Mouse (Mus musculus): ENCODE data around the gene Arhgap4. TPM values are rescaled to one million over a fixed set of nuclear protein-coding genes. Genes with fewer than 3 reads are reported as not detected.

Gene Arhgap4
- polyA plus RNA-seq (2012; rRNA removed; ENCODE audit: low replicate concordance): 13.0 and 26.2 TPM in 2 replicates

GRCm38 (mm10) chrX:73921823-73922549 is at the start of gene Arhgap4, which contains the start of gene Naa10:
TSS of gene Arhgap4 (minus strand) at chrX:73921870.
TSS of gene Naa10 (minus strand) at chrX:73921944.

GRCm38 (mm10) chrX:73966248-73967176 is 44.8 kb upstream of the Arhgap4 start, which contains the start of gene Hcfc1:
TSS of gene Hcfc1 (minus strand) at chrX:73966357.

GRCm38 (mm10) chrX:73930402-73931062 is 8.9 kb upstream of the Arhgap4 start, which contains the start of gene Renbp:
TSS of gene Renbp (minus strand) at chrX:73930850.

GRCm38 (mm10) chrX:73895719-73896118 is 26.0 kb downstream of the Arhgap4 start, which contains the start of gene L1cam:
TSS of gene L1cam (minus strand) at chrX:73896105.

GRCm38 (mm10) chrX:73891551-73892152 is 30.0 kb downstream of the Arhgap4 start, which contains the start of gene Avpr2:
TSS of gene Avpr2 (plus strand) at chrX:73892102.

Other genes with a start within 250 kb of the Arhgap4 start
- 267 and 893 TPM in 2 replicates for gene Slc6a8, start 248.7 kb downstream of the Arhgap4 start, polyA plus RNA-seq (2012; rRNA removed; ENCODE audit: low replicate concordance)
- gene Bcap31, start 205.7 kb downstream of the Arhgap4 start, polyA plus RNA-seq (2012; rRNA removed; ENCODE audit: low replicate concordance): 20.5 and 29.9 TPM in 2 replicates
- 59.1 and 133 TPM in 2 replicates for gene Abcd1, start 205.3 kb downstream of the Arhgap4 start, polyA plus RNA-seq (2012; rRNA removed; ENCODE audit: low replicate concordance)
- 0.17 and 0.67 TPM in 2 replicates for gene Plxnb3, start 164.8 kb downstream of the Arhgap4 start, polyA plus RNA-seq (2012; rRNA removed; ENCODE audit: low replicate concordance)
- gene Srpk3, start 147.5 kb downstream of the Arhgap4 start, polyA plus RNA-seq (2012; rRNA removed; ENCODE audit: low replicate concordance): 3.5 and 6.0 TPM in 2 replicates
- 111 and 121 TPM in 2 replicates for gene Idh3g, start 135.0 kb downstream of the Arhgap4 start, polyA plus RNA-seq (2012; rRNA removed; ENCODE audit: low replicate concordance)
- gene Ssr4, start 134.8 kb downstream of the Arhgap4 start, polyA plus RNA-seq (2012; rRNA removed; ENCODE audit: low replicate concordance): 251 and 470 TPM in 2 replicates
- gene Pdzd4, start 96.9 kb downstream of the Arhgap4 start, polyA plus RNA-seq (2012; rRNA removed; ENCODE audit: low replicate concordance): 0.61 and 0.63 TPM in 2 replicates
- gene Avpr2, start 29.8 kb downstream of the Arhgap4 start, polyA plus RNA-seq (2012; rRNA removed; ENCODE audit: low replicate concordance): 0.12 TPM in 1 of 2 replicates, not detected in the other
- gene L1cam, start 25.8 kb downstream of the Arhgap4 start, polyA plus RNA-seq (2012; rRNA removed; ENCODE audit: low replicate concordance): 8.4 and 14.6 TPM in 2 replicates
- gene Naa10, start 74 bp upstream of the Arhgap4 start, polyA plus RNA-seq (2012; rRNA removed; ENCODE audit: low replicate concordance): 45.3 and 49.0 TPM in 2 replicates
- gene Renbp, start 9.0 kb upstream of the Arhgap4 start, polyA plus RNA-seq (2012; rRNA removed; ENCODE audit: low replicate concordance): 1.5 and 1.6 TPM in 2 replicates
- gene Hcfc1, start 44.5 kb upstream of the Arhgap4 start, polyA plus RNA-seq (2012; rRNA removed; ENCODE audit: low replicate concordance): 32.2 and 81.2 TPM in 2 replicates
- gene Irak1, start 102.0 kb upstream of the Arhgap4 start, polyA plus RNA-seq (2012; rRNA removed; ENCODE audit: low replicate concordance): 62.8 and 156 TPM in 2 replicates
- gene Opn1mw, start 205.6 kb upstream of the Arhgap4 start, polyA plus RNA-seq (2012; rRNA removed; ENCODE audit: low replicate concordance): not detected in 2 replicates
- gene Mecp2, start 213.5 kb upstream of the Arhgap4 start, polyA plus RNA-seq (2012; rRNA removed; ENCODE audit: low replicate concordance): 1.9 and 2.2 TPM in 2 replicates
- not detected in 2 replicates for gene Tex28, start 246.0 kb upstream of the Arhgap4 start, polyA plus RNA-seq (2012; rRNA removed; ENCODE audit: low replicate concordance)